8 mouse cellular contexts compared by ENCODE assay signal in the genomic region with DNA sequence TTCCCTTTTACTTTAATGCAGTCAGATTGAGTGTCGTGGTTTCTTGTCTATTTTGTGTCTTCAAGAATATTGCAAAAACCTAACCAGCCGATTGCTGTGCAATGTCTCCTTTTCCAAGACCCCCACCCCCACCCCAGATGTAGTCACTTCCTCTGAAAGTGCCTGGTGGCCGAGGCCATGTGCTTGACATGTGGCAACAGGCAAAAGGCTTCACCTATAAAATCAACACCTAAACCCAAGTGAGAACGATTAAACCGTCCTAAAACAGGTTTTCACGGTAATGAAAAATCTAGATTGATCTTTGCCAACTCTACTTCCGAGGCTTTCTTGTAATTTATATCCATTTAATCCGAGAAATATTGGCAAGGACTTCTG. TPM values are rescaled to one million over a fixed set of nuclear protein-coding genes. Genes with fewer than 3 reads are reported as not detected.
A peak's percentile ranks its signal among the peaks of the same experiment; 100 is the strongest.
DNase-seq lines count a peak whose midpoint lies in the region; ATAC-seq lines count a peak whose summit lies in the region.

No protein-coding gene starts in this region.

- peak overlapping the region; percentile 91 for H3K27ac ChIP-seq in kidney, embryonic 15.5 days
- H3K27ac ChIP-seq in hindbrain, embryonic 11.5 days (ENCODE audit: low read depth, low read length): no peak overlapping the region

- H3K9me3 ChIP-seq in kidney, embryonic 15.5 days (replicated peaks): no peaks in the 10 kb centered on the region
- no peaks in the 10 kb centered on the region for H3K9me3 ChIP-seq in hindbrain, embryonic 11.5 days (ENCODE audit: control insufficient read depth, low read length)
- no peaks in the 10 kb centered on the region for H3K9me3 ChIP-seq in megakaryocyte, embryonic 14.5 days

- H3K36me3 ChIP-seq in kidney, embryonic 15.5 days: peaks cover 36% of the 10 kb centered on the region
- H3K36me3 ChIP-seq in hindbrain, embryonic 11.5 days (ENCODE audit: control insufficient read depth, insufficient read depth, low read length): peaks cover 8% of the 10 kb centered on the region
- peaks cover 42% of the 10 kb centered on the region for H3K36me3 ChIP-seq in megakaryocyte, embryonic 14.5 days (replicated peaks; ENCODE audit: low read length)

- H3K4me2 ChIP-seq in kidney, embryonic 15.5 days: peak overlapping the region; percentile 67
- H3K4me2 ChIP-seq in hindbrain, embryonic 11.5 days (replicated peaks; ENCODE audit: low read depth, low read length): peak overlapping the region; percentile 78

- no peak for ATAC-seq in kidney, embryonic 15.5 days (replicated peaks; ENCODE audit: low FRiP score)
- no peak for ATAC-seq in hindbrain, embryonic 11.5 days (ENCODE audit: low FRiP score)

- H3K4me1 ChIP-seq in kidney, embryonic 15.5 days: peaks cover 24% of the 10 kb centered on the region
- H3K4me1 ChIP-seq in hindbrain, embryonic 11.5 days (replicated peaks; ENCODE audit: control insufficient read depth, insufficient read depth, low read length): peaks cover 3% of the 10 kb centered on the region; the same call in 1 of the 2 replicates
- H3K4me1 ChIP-seq in megakaryocyte, embryonic 14.5 days: peaks cover 72% of the 10 kb centered on the region

- H3K4me3 ChIP-seq in kidney, embryonic 15.5 days (replicated peaks): peak overlapping the region; percentile 99
- peak overlapping the region; percentile 100 for H3K4me3 ChIP-seq in hindbrain, embryonic 11.5 days (ENCODE audit: low read depth, low read length)
- peak overlapping the region; percentile 99 for H3K4me3 ChIP-seq in megakaryocyte, embryonic 14.5 days (replicated peaks)

- no peak for DNase-seq in kidney, adult 11 months
- DNase-seq in T-cell, adult 2 months (ENCODE audit: low spot score): peak; percentile 25
- DNase-seq in hindbrain, embryonic 11.5 days (ENCODE audit: low spot score): peak; percentile 47
- DNase-seq in yolk sac, embryonic 10.5 days (ENCODE audit: low spot score): peak; percentile 52
- DNase-seq in layer of hippocampus, postnatal 10 days (ENCODE audit: low spot score in 2 of 2): no peak
- DNase-seq in left cerebral cortex, adult 18-20 months (ENCODE audit: low spot score in 2 of 2): no peak

- H3K27me3 ChIP-seq in kidney, embryonic 15.5 days: no peaks in the 10 kb centered on the region
- H3K27me3 ChIP-seq in hindbrain, embryonic 11.5 days (ENCODE audit: control insufficient read depth, insufficient read depth, low read length): no peaks in the 10 kb centered on the region
- no peaks in the 10 kb centered on the region for H3K27me3 ChIP-seq in megakaryocyte, embryonic 14.5 days (replicated peaks)

- H3K9ac ChIP-seq in kidney, embryonic 15.5 days: peak overlapping the region; percentile 100
- peak overlapping the region; percentile 99 for H3K9ac ChIP-seq in hindbrain, embryonic 11.5 days (ENCODE audit: low read depth, low read length)

- WGBS in kidney, embryonic 15.5 days: under 1% methylated on average over 8 of the region's 8 CpGs
- under 1% methylated on average over 8 of the region's 8 CpGs for WGBS in hindbrain, embryonic 11.5 days

RNA-seq across cellular contexts. Expression of gene Cnbp, which starts 1.1 kb away (rescaled TPM):
- polyA plus RNA-seq in kidney, embryonic 15.5 days (2015; fragmentation: Nextera tagmentation; extraction: Ambion mirVana): 1,107 and 1,171 TPM in 2 replicates
- polyA plus RNA-seq in hindbrain, embryonic 11.5 days (2014; fragmentation: Nextera tagmentation; extraction: Ambion mirVana): 1,125 and 1,154 TPM in 2 replicates
- 44.0 and 59.4 TPM in 2 replicates for polyA plus RNA-seq in megakaryocyte, embryonic 14.5 days (2012; ENCODE audit: insufficient read depth, low replicate concordance)
- 100 to 1,000 TPM; 248 to 265 TPM for total RNA-seq in layer of hippocampus, postnatal 10 days (2021)
- total RNA-seq in left cerebral cortex, adult 18-20 months (2021): 100 to 1,000 TPM; 276 to 291 TPM

RNA-seq across cellular contexts. Expression of gene Isy1, which starts 11.2 kb away (rescaled TPM):
- polyA plus RNA-seq in kidney, embryonic 15.5 days (2015; fragmentation: Nextera tagmentation; extraction: Ambion mirVana): 57.3 and 62.9 TPM in 2 replicates
- 57.7 and 61.7 TPM in 2 replicates for polyA plus RNA-seq in hindbrain, embryonic 11.5 days (2014; fragmentation: Nextera tagmentation; extraction: Ambion mirVana)
- polyA plus RNA-seq in megakaryocyte, embryonic 14.5 days (2012; ENCODE audit: insufficient read depth, low replicate concordance): 5.6 and 34.7 TPM in 2 replicates
- total RNA-seq in layer of hippocampus, postnatal 10 days (2021): 10 to 100 TPM; 28.4 to 35.1 TPM
- 10 to 100 TPM; 28.0 to 34.2 TPM for total RNA-seq in left cerebral cortex, adult 18-20 months (2021)

RNA-seq across cellular contexts. Expression of gene Gm45140, which starts 14.2 kb away (rescaled TPM):
- polyA plus RNA-seq in kidney, embryonic 15.5 days (2015; fragmentation: Nextera tagmentation; extraction: Ambion mirVana): 2.3 and 3.9 TPM in 2 replicates
- polyA plus RNA-seq in hindbrain, embryonic 11.5 days (2014; fragmentation: Nextera tagmentation; extraction: Ambion mirVana): 3.2 and 3.8 TPM in 2 replicates
- polyA plus RNA-seq in megakaryocyte, embryonic 14.5 days (2012; ENCODE audit: insufficient read depth, low replicate concordance): 13.2 TPM in 1 of 2 replicates, not detected in the other
- 1 to 10 TPM; 2.7 to 4.4 TPM for total RNA-seq in layer of hippocampus, postnatal 10 days (2021)
- 1 to 10 TPM in 1 of 2 experiments, under 1 TPM in 1; 0.53 to 2.2 TPM for total RNA-seq in left cerebral cortex, adult 18-20 months (2021)

RNA-seq across cellular contexts. Expression of gene Rab43, which starts 37.8 kb away (rescaled TPM):
- polyA plus RNA-seq in kidney, embryonic 15.5 days (2015; fragmentation: Nextera tagmentation; extraction: Ambion mirVana): 12.6 and 12.7 TPM in 2 replicates
- polyA plus RNA-seq in hindbrain, embryonic 11.5 days (2014; fragmentation: Nextera tagmentation; extraction: Ambion mirVana): 5.0 and 6.8 TPM in 2 replicates
- 27.5 and 77.6 TPM in 2 replicates for polyA plus RNA-seq in megakaryocyte, embryonic 14.5 days (2012; ENCODE audit: insufficient read depth, low replicate concordance)
- total RNA-seq in layer of hippocampus, postnatal 10 days (2021): 10 to 100 TPM; 19.3 to 21.2 TPM
- total RNA-seq in left cerebral cortex, adult 18-20 months (2021): 10 to 100 TPM; 12.9 to 23.7 TPM

RNA-seq across cellular contexts. Expression of gene Copg1, which starts 37.8 kb away (rescaled TPM):
- polyA plus RNA-seq in kidney, embryonic 15.5 days (2015; fragmentation: Nextera tagmentation; extraction: Ambion mirVana): 159 and 164 TPM in 2 replicates
- polyA plus RNA-seq in hindbrain, embryonic 11.5 days (2014; fragmentation: Nextera tagmentation; extraction: Ambion mirVana): 128 and 138 TPM in 2 replicates
- 6.8 and 8.2 TPM in 2 replicates for polyA plus RNA-seq in megakaryocyte, embryonic 14.5 days (2012; ENCODE audit: insufficient read depth, low replicate concordance)
- 100 to 1,000 TPM; 185 to 187 TPM for total RNA-seq in layer of hippocampus, postnatal 10 days (2021)
- 100 to 1,000 TPM; 233 to 239 TPM for total RNA-seq in left cerebral cortex, adult 18-20 months (2021)

Comparison
In these comparisons a context has a peak if more than half of its experiments do, and no peak if none do; other contexts are left out.
1. DNase-seq: peak in T-cell, adult 2 months (single experiment), hindbrain, embryonic 11.5 days (single experiment) and yolk sac, embryonic 10.5 days (single experiment); none in kidney, adult 11 months (single experiment), layer of hippocampus, postnatal 10 days (0 of 2) and left cerebral cortex, adult 18-20 months (0 of 2).
2. RNA of gene Cnbp, which starts 1.1 kb away (polyA plus RNA-seq): 1,125 to 1,154 TPM in hindbrain, embryonic 11.5 days and 1,107 to 1,171 TPM in kidney, embryonic 15.5 days; 44.0 to 59.4 TPM in megakaryocyte, embryonic 14.5 days; every median in the first group is over 10 times any median in the second.
3. Peak in every context shown above with its lines, with median percentiles within 50 percentile points of each other: H3K4me3 ChIP-seq.